Mouse (Mus musculus): ENCODE results near the gene Tctn3. TPM values are rescaled to one million over a fixed set of nuclear protein-coding genes. Genes with fewer than 3 reads are reported as not detected.
"Not testable (repeated sequence)": the region's sequence is repeated elsewhere in the genome, so short reads cannot be mapped to it uniquely, and the experiment has no call there.

Gene Tctn3
- polyA plus RNA-seq, 1 experiment from 2014 or later, result 10.4 TPM

- WGBS, result 64% methylated on average over 7 of the region's 7 CpGs
- Histone ChIP-seq H3K36me3 (ENCODE audit: control insufficient read depth, insufficient read depth) (no peaks in the 10 kb centered on the region), H3K27ac (ENCODE audit: low read depth, low read length) (no peak overlapping the region)
Measured at GRCm38 (mm10) chr19:40630606-40631005, 18.6 kb upstream of the Tctn3 start.

GRCm38 (mm10) chr19:40630096-40630495, 18.1 kb upstream of the Tctn3 start:
- TF ChIP-seq CTCF (IDR thresholded peaks at IDR 0.05; ENCODE audit: low read depth), result no peak
- Histone ChIP-seq H3K27ac (ENCODE audit: low read depth, low read length) (no peak overlapping the region), H3K4me2 (replicated peaks; ENCODE audit: low read depth) (no peak overlapping the region), H3K9me3 (ENCODE audit: control insufficient read depth) (no peaks in the 10 kb centered on the region), H3K4me1 (replicated peaks; ENCODE audit: control insufficient read depth, insufficient read depth, low read length) (no peaks in the 10 kb centered on the region), H3K9ac (ENCODE audit: low read depth, low read length) (no peak overlapping the region), H3K27me3 (replicated peaks; ENCODE audit: control insufficient read depth, insufficient read depth, low read length) (no peaks in the 10 kb centered on the region), H3K36me3 (ENCODE audit: control insufficient read depth, insufficient read depth) (no peaks in the 10 kb centered on the region), H3K4me3 (ENCODE audit: low read depth, low read length) (no peak overlapping the region)
- 84% methylated on average over 3 of the region's 3 CpGs for WGBS
- ATAC-seq, result no peak

More at GRCm38 (mm10) chr19:40630606-40631005, 18.6 kb upstream of the Tctn3 start:
- ATAC-seq, result no peak
- H3K9me3 ChIP-seq (ENCODE audit: control insufficient read depth), result no peaks in the 10 kb centered on the region
- H3K4me3 ChIP-seq (ENCODE audit: low read depth, low read length), result no peak overlapping the region
- no peak for TF ChIP-seq CTCF (IDR thresholded peaks at IDR 0.05; ENCODE audit: low read depth)
- H3K4me1 ChIP-seq (replicated peaks; ENCODE audit: control insufficient read depth, insufficient read depth, low read length), result no peaks in the 10 kb centered on the region
- H3K4me2 ChIP-seq (replicated peaks; ENCODE audit: low read depth), result no peak overlapping the region
- H3K27me3 ChIP-seq (replicated peaks; ENCODE audit: control insufficient read depth, insufficient read depth, low read length), result no peaks in the 10 kb centered on the region
- no peak overlapping the region for H3K9ac ChIP-seq (ENCODE audit: low read depth, low read length)

GRCm38 (mm10) chr19:40628950-40629349, 16.9 kb upstream of the Tctn3 start:
- Histone ChIP-seq H3K27me3 (replicated peaks; ENCODE audit: control insufficient read depth, insufficient read depth, low read length) (no peaks in the 10 kb centered on the region), H3K9ac (ENCODE audit: low read depth, low read length) (no peak overlapping the region), H3K4me3 (ENCODE audit: low read depth, low read length) (no peak overlapping the region), H3K4me1 (replicated peaks; ENCODE audit: control insufficient read depth, insufficient read depth, low read length) (no peaks in the 10 kb centered on the region), H3K4me2 (replicated peaks; ENCODE audit: low read depth) (no peak overlapping the region), H3K27ac (ENCODE audit: low read depth, low read length) (no peak overlapping the region), H3K36me3 (ENCODE audit: control insufficient read depth, insufficient read depth) (no peaks in the 10 kb centered on the region), H3K9me3 (ENCODE audit: control insufficient read depth) (no peaks in the 10 kb centered on the region)
- no peak for ATAC-seq
- no peak for TF ChIP-seq CTCF (IDR thresholded peaks at IDR 0.05; ENCODE audit: low read depth)

- no peak for TF ChIP-seq CTCF (IDR thresholded peaks at IDR 0.05; ENCODE audit: low read depth)
- WGBS, result 57% methylated on average over 12 of the region's 12 CpGs
Measured at GRCm38 (mm10) chr19:40625935-40626334, 13.9 kb upstream of the Tctn3 start.

GRCm38 (mm10) chr19:40621616-40622015, 9.6 kb upstream of the Tctn3 start:
- not testable (repeated sequence) for H3K4me1 ChIP-seq (replicated peaks; ENCODE audit: control insufficient read depth, insufficient read depth, low read length); H3K27me3 ChIP-seq (replicated peaks; ENCODE audit: control insufficient read depth, insufficient read depth, low read length); ATAC-seq; H3K27ac ChIP-seq (ENCODE audit: low read depth, low read length); H3K36me3 ChIP-seq (ENCODE audit: control insufficient read depth, insufficient read depth); H3K4me3 ChIP-seq (ENCODE audit: low read depth, low read length); H3K9me3 ChIP-seq (ENCODE audit: control insufficient read depth); H3K4me2 ChIP-seq (replicated peaks; ENCODE audit: low read depth); H3K9ac ChIP-seq (ENCODE audit: low read depth, low read length)
- 73% methylated on average over 10 of the region's 26 CpGs for WGBS

More at GRCm38 (mm10) chr19:40625935-40626334, 13.9 kb upstream of the Tctn3 start:
- Histone ChIP-seq H3K27ac (ENCODE audit: low read depth, low read length) (no peak overlapping the region), H3K9me3 (ENCODE audit: control insufficient read depth) (no peaks in the 10 kb centered on the region), H3K36me3 (ENCODE audit: control insufficient read depth, insufficient read depth) (no peaks in the 10 kb centered on the region), H3K4me2 (replicated peaks; ENCODE audit: low read depth) (no peak overlapping the region), H3K4me3 (ENCODE audit: low read depth, low read length) (no peak overlapping the region), H3K27me3 (replicated peaks; ENCODE audit: control insufficient read depth, insufficient read depth, low read length) (no peaks in the 10 kb centered on the region), H3K4me1 (replicated peaks; ENCODE audit: control insufficient read depth, insufficient read depth, low read length) (no peaks in the 10 kb centered on the region), H3K9ac (ENCODE audit: low read depth, low read length) (no peak overlapping the region)
- no peak for ATAC-seq

GRCm38 (mm10) chr19:40616021-40616420, 4.0 kb upstream of the Tctn3 start:
- no peaks in the 10 kb centered on the region for H3K27me3 ChIP-seq (replicated peaks; ENCODE audit: control insufficient read depth, insufficient read depth, low read length)
- H3K9me3 ChIP-seq (ENCODE audit: control insufficient read depth), result no peaks in the 10 kb centered on the region
- 66% methylated on average over 7 of the region's 7 CpGs for WGBS
- no peak overlapping the region for H3K4me3 ChIP-seq (ENCODE audit: low read depth, low read length)
- H3K27ac ChIP-seq (ENCODE audit: low read depth, low read length), result no peak overlapping the region
- peaks cover 4% of the 10 kb centered on the region for H3K4me1 ChIP-seq (replicated peaks; ENCODE audit: control insufficient read depth, insufficient read depth, low read length)
- no peak overlapping the region for H3K9ac ChIP-seq (ENCODE audit: low read depth, low read length)
- TF ChIP-seq CTCF (IDR thresholded peaks at IDR 0.05; ENCODE audit: low read depth), result no peak
- no peaks in the 10 kb centered on the region for H3K36me3 ChIP-seq (ENCODE audit: control insufficient read depth, insufficient read depth)
- H3K4me2 ChIP-seq (replicated peaks; ENCODE audit: low read depth), result no peak overlapping the region
- no peak for ATAC-seq

GRCm38 (mm10) chr19:40614811-40615210, 2.8 kb upstream of the Tctn3 start:
- H3K27me3 ChIP-seq (replicated peaks; ENCODE audit: control insufficient read depth, insufficient read depth, low read length), result no peaks in the 10 kb centered on the region
- H3K9ac ChIP-seq (ENCODE audit: low read depth, low read length), result no peak overlapping the region
- peaks cover 5% of the 10 kb centered on the region for H3K4me1 ChIP-seq (replicated peaks; ENCODE audit: control insufficient read depth, insufficient read depth, low read length)
- ATAC-seq, result no peak
- TF ChIP-seq CTCF (IDR thresholded peaks at IDR 0.05; ENCODE audit: low read depth), result no peak
- 64% methylated on average over 7 of the region's 7 CpGs for WGBS
- H3K4me3 ChIP-seq (ENCODE audit: low read depth, low read length), result no peak overlapping the region
- H3K36me3 ChIP-seq (ENCODE audit: control insufficient read depth, insufficient read depth), result no peaks in the 10 kb centered on the region
- no peak overlapping the region for H3K4me2 ChIP-seq (replicated peaks; ENCODE audit: low read depth)
- H3K27ac ChIP-seq (ENCODE audit: low read depth, low read length), result no peak overlapping the region
- H3K9me3 ChIP-seq (ENCODE audit: control insufficient read depth), result no peaks in the 10 kb centered on the region
